Mouse (Mus musculus) layer of hippocampus, postnatal 36 days (tissue): ENCODE data around the gene Spry1. TPM values are rescaled to one million over a fixed set of nuclear protein-coding genes. Genes with fewer than 3 reads are reported as not detected.

Experiments
- DNase-seq, 2 experiments: peaks; one replicate each; pipeline ENCODE4 v3.0.0; 2022
- total RNA-seq, 2 experiments: library from RNA; stranded (reverse); gene quantifications; 2 replicates each; pipeline ENCODE4 v1.2.3; 2021

Gene Spry1
- total RNA-seq, 2 experiments from 2014 or later = 13.3 to 13.8 TPM

DNA sequence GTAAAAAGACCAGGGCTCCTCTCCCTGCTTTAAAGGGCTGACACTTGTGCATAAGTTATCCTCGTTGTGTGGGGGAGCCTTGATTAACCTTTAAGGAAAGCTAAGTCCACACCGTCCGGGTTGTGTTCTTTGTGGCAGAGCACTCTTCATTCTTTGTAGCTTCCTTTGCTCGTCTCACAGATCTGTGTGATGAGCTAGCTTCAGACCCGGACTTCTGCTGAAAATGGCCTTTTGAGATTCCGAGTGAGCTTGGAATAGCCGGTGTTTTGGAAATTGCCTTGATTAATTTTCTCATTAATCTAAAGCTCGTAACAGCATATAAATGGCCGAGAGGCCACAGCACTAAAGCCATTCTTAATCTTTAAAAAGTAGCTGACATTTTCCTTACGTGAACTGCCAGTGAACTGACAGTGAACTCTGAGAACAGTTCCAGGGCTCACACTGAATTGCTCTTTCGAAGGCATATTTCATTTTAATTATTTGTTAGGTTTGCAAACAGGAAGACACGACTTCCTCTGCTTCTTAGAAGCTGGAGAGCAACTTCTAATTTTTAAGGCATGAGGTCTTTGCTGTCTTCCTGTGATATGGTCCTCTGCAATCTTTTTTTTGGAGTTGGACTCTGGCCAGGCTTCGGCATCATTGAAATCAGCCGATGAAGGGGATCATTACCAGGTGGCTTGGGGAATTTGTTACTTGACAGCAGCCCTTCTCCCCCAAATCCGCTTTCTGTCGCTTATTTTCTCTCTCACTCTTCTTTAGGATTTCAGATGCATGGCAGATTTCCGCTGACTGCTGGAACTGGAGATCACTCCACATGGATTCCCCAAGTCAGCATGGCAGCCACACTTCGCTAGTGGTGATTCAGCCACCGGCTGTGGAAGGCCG lies 2.3 kb downstream of the Spry1 start:
- no peak for DNase-seq

DNA sequence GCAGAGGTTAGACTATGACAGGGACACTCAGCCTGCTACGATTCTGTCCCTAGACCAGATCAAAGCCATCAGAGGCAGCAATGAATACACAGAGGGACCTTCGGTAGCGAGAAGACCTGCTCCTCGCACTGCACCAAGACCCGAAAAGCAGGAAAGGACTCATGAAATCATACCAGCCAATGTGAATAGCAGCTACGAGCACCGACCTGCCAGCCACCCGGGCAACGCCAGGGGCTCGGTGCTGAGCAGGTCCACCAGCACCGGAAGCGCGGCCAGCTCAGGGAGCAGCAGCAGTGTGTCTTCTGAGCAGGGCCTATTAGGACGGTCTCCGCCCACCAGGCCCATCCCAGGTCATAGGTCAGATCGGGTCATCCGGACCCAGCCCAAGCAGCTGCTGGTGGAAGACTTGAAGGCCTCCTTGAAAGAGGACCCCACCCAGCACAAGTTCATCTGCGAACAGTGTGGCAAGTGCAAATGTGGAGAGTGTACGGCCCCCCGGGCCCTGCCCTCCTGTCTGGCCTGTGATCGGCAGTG lies 3.0 kb downstream of the Spry1 start:
- DNase-seq = no peak

DNA sequence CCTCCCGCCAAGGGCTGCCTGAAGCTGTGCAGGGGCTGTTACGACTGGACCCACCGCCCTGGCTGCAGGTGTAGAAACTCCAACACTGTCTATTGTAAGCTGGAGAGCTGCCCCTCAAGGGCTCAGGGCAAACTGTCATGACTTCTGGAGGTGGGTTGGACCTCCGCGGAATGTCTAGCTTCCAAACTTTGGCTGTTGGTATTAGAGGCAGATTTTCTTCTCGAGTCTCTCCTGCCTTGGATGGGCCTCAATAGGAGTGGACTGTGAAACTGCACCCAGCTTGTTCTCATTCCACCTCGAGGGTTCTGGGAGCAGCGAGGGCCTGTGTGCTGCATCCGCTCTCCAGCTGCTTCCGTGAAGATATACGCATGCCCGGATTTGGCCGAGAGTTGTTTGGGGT lies 3.7 kb downstream of the Spry1 start:
- no peak for DNase-seq

DNA sequence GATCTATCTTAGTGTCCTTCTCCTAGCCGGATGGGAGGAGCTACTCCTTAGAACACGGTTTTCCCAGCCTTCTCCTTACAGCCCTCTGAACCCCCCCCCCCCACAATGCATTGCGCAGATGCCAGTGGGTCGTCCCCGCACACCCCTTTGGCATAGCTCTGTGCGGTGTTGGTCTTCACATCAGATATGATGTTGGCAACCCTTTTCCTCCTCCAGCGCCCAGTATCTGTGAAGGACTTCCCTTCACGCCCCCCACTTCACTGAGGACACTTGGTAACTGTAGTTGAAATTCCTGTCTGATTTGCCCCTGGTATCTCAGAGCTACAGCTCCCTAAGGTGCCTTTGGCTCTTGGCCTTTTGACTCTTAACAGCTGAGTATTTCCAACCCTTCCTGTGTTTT lies 4.2 kb downstream of the Spry1 start:
- no peak for DNase-seq

DNA sequence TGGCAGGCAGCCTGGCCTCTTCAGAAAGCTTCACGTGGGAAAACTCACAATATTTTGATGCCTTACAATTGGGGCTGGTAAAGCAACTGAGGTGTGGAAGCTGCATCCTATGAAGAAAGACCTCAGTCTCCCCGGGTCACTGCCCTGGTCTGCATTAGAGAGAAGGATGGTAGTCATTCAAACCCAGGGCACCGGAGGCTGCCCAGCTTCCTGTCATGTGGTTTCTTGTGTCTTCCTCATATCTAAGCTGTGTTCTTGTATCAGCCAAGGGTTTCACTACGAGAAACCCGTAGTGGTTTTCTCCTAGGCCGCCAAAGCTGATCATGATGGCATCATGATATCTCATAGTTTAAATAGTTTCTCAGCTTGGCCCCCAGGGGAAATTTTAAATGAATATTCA lies 5.3 kb downstream of the Spry1 start:
- no peak for DNase-seq

DNA sequence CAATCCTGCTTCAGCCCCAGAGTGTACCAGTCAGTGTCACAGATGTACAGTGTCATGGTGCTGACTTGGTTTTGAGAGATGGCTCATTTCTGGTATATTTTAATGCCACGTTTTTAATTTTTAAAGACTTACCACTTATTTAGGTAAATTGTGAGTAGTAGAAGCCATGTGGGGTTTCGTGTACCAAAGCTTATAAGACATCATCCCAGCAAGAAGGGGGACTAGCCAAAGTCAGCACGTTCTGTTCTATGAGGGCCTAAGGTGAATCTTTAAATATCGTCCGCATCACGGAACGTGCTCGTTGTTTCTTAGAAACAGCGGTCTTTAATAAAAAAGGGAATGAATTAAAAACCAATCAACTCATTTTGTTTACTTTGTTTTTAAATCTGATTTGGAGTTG lies 6.5 kb downstream of the Spry1 start:
- no peak for DNase-seq

DNA sequence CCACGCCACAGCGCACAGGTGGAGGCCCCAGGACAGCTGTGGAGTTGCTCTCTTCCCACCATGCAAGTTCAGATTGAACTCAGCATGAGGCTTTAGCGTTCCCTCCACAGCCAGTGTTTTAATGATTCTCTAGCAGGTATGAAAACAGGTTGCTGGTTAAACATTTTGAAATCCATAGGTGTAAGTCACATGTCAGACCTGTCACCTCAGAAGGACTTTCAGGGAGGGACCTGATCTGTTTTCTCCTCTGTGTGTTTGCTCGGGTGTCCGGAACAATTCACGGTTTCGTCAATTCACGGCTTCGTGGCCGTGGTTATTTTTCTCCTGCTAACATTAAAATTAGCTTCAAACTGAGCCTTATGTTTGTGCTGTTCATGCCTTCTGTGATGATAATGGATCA lies 7.5 kb downstream of the Spry1 start:
- DNase-seq = no peak

DNA sequence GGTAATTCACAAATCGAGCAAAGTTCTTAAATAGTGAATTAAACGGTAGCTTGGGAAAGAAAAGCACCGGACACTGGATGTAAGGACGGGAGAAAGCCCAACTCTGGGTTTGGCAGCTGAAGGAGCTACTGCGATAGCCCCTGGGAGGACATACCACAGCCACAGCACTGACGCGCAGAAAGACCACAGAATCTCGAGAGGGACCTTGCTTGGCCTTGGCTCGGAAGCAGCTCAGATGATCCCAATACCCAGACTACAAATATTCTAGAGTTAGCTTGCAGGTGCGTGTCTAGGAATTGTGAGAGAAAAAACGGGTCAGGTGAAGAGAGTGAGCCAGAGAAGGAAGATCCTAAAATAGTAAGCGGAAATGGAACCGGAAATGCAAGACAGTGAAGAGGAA lies 8.5 kb downstream of the Spry1 start:
- DNase-seq = no peak

DNA sequence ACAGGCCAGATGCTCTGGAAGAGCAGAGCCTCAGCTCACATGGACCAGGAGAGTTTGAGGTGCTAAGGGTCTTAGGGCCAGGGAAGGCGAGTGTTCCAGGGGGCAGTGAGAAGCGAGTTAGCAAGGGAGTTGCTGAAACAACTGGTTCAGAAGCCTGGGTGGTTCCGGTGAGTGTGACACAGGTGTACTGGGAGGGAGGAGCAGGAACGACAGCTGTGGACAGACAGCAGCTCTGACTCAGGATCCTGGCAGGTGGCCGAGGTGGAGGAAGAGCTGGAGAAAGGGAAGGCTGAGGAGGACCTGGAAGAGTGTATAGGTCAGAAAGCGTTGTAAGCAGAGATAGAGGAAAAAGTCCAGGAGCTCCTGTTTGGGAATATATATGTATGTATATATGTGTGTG lies 9.5 kb downstream of the Spry1 start:
- no peak for DNase-seq

DNA sequence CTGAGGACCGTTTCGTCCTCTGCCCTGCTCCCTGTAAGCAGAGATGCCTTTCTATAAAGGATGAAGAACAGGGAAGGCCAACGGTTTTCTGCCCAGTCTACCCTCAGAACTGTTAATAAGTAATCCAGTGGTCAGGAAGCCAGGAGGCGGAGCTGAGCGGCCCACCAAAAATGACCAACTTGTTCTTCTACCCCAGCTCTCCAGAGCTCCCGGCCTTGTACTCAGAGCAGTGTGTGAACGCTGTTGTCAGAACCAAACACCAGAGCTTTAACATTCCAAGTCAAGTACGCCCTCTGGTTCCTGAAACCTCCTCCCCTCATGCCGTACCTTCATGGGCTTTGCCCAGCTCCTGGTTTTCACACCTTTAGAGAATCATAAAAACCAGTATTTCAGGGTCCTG lies 12.8 kb downstream of the Spry1 start:
- DNase-seq = no peak

DNA sequence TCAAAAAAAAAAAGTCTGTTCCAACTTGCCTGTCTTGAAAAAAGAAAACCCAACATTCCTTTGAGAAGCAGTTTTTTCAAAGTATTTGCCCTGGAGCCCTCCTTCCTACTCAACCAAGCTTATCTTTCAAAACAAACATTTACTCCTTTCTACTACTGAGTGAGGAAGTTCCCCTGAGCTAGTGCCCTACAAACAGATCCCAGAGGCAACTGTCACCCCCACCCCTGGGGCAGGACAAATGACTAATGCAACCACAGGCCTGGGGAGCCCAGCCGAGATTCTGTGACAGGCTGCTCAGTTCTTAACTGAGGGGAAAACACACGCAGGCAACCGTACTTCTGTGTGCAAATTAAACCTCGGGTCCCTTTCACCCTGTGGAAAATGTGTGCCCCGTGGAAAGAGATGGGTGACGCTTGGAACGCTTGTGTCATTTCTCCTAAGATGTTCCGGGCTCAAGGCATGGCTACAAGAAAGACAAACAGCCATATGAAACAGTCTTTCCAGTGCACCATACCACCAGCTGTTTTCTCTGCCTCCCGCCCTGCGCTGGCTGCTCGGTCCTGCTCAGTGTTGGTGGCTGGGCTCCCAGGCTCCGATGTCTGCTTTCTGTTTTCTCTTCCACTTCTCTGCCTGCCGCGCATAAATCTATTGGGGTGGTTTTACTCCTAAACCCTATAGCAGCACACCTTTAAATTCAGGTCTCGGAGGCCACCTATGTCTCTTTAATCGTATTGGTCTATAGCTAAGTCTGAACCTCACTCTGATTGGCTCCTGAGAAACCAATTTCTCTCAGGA lies 14.4 kb downstream of the Spry1 start:
- no peak for DNase-seq

DNA sequence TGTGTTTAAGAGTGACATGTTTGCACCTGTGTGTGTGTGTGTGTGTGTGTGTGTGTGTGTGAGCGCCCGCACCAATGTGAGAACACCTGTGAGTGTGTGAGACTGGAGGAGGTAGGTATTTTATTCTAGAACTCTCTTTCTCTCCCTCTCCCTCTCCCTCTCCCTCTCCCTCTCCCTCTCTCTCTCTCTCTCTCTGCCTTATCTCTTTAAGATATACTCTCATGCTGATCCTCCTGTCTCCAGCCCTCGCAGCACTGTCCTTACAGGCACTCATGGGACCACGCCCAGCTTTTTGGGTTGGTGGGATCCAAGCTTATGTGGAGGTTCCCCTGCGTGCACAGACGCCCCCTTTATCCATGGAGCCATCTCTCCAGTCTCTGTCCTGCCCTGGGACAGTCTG lies 15.0 kb downstream of the Spry1 start:
- DNase-seq = no peak

DNA sequence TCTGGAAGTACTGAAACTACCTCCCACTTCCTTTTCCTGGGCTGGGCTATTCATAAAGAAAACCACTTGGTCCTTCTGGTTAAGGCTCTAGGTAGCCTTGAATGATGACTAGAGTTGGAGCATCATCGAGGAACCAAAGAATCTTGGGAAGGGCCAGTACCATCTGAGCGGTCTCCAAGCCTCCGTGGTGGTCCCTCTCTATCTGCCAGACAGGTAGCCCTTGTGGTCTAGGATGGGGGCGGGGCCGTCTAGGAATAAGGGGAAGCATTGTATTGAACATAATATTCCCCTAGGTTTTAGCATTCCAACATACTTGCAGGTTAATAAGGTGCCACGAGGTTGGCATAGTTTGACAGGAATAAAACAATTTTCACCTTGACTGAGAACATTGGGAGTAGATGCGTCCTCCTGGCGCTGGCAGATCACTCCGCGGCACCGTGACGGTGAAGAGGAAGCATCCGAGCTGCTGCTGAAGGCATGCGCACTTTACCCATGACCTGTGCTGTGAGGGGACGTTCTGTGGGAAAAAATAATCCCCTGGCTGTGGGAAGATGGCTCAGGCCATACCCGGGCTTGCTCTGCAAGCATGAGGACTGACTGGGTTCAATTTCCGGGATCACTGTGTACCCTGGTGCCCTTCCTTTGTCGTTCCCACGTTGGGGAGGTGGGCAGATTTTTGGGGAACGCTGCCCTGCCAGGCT lies 16.3 kb downstream of the Spry1 start:
- no peak for DNase-seq

DNA sequence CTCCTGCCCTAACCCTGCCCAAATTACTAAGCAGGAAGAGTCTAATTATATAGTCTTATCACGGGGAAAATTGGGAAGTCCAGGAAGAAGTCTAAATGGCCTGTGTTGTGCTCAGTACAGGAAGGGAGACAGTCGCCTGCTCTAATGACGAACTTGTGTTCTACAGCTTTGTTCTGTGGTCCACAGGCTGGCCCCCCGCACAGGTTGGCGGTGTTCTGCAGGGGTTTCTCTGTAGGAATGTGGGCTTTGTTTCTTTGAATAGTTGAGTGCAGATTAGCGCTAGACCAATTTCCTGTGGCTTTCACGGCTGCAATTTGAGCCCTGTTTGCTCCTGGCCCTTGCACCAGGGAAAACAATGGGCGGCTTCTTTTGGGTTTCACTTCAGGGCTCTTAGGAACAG lies 17.3 kb downstream of the Spry1 start:
- no peak for DNase-seq

DNA sequence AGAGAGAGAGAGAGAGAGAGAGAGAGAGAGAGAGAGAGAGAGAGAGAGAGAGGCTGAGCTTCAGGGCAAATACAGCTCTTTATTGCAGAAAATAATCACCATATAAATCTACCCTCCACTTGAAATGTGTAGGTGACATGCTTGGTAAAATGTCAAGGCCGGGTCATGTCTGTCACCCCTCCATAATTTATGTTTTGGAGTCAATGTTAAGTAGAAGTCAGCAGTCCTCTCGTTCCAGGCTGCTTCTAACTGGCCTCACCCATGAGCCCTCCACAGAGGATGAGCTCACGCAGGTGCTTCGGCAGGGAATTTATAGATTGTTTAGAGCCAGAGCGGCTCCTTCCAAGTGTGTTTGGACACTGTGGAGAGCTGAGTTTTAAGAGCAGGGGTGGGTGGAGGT lies 18.4 kb downstream of the Spry1 start:
- DNase-seq = no peak

DNA sequence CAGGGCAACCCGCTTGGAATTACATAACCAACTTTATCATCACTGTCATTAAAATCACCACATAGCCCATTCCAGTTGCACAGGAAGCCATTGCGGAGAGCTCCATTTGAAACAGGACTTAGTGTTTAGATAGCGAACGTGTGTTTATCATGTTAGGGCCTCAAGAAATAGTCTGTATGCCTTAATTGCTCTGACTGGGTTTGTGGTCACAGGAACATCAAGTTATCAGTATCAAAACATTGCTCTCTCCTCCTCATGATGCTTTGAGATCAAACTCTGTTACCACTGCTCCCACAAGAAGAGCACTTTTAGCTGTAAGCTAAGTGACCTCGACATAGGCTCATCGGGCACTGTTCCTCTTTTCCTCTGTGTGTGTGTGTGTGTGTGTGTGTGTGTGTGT lies 19.9 kb downstream of the Spry1 start:
- no peak for DNase-seq

DNA sequence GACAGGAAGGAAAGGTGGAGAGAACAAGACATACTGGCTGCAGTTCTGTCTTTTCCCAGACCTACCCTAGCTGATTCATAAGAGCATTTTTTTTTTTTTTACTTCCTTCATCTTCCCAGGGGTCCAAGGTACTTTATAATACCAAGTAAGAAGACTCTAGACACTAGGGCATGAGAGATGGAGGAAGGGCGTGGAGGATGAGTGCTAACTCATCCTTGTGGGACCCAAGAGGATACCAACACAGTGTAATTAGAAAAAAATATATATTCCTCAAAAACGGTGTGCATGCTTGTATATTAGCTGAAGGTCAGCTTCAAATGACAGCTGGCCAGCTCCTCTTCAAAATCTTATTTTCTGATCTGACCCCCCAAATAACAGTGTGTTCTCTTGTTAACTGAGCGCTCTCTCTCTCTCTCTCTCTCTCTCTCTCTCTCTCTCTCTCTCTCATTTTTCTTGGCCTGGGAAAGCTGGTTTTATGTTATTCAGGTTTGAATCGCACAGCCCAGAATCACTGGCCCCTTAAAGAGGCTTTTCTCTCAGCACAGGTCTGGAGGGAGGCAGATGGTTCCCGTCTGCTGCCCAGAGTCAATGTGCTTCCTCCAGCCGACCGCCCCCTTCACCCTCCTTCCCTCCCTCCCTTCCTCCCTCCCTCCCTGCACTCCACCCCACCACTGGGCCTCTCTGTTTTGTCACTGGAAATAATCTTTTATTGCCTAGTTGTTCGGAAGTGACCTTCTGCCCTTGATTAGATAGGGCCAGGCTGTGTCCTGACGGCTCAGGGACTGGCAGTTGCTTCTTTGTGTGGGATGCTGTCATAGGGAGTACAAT lies 26.8 kb downstream of the Spry1 start:
- no peak for DNase-seq

DNA sequence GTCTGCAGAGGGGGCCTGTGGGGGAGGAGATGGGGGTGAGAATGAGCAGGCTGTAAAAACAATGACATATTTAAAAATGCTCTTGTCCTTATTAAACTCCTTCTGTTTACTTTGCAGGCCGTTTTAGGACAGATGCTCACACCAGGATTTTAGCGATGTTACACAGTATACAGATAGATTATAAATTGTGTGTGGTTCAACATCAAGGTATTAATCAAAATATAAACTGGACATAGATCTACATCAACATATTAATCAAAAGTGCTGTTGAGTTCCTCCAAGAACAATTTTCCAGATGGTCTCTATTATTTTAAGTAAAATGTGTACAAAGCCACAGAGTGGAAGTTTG lies 27.3 kb downstream of the Spry1 start:
- DNase-seq = no peak

DNA sequence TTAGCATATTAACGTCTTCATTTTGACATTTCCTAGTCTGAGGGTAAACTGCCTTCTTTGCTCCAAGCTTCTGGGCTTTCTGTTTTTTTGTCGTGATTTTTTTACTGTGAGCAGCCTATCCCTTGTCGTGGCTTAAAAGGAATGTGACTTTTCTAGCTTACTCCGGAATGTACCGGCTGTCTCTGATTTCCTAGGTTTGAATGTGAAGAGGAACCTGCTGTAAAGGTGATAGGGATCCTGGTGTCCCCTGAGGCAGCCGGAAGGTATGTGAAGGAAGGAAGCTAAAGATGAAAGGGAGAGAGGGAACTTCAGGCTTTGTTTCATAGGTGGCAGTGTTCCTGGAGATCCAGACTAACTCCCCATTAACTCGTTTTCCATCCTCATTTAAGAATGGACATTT lies 28.0 kb downstream of the Spry1 start:
- no peak for DNase-seq

DNA sequence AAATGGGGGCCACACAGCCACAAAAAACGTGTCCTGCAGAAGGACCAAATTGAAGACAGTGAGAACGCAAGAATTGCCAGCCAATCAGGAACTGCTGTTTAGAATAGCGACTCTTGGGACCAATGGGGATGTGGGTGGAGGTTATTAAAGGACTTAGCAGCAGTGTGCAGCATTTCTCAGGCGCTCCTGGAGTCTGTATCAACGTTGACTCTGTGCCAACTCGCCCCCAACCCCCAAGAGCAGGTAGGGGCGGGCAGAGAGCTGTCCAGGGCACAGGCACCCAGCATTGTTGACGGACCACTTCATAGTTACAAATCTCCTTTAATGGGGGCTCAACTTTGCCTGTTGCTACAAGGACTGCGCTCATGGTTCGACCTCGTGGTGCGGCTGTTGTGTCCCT lies 28.9 kb downstream of the Spry1 start:
- DNase-seq = no peak

DNA sequence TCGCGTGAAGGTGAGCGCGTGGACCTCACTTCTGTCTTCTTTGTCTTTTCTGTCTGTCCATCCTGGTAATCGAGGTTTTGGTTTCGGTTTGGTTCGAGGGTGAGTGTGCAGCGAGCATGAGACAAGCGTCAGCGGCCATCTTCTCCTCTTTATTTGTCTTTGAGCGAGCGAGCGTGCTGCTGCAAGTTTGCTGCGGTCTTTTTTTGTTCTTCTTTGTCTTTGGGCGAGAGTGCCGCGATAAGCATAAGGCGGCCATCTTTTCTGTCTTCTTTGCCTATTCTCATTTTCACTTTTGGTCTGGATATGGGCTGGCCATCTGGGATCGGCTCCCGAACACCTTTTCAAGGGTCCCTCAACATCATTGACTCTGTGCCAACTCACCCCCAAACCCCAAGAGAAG lies 29.4 kb downstream of the Spry1 start:
- no peak for DNase-seq
